Mouse (Mus musculus) gastrocnemius, adult 18-20 months (tissue): ENCODE measurements around the gene Lmx1b. TPM values are rescaled to one million over a fixed set of nuclear protein-coding genes. Genes with fewer than 3 reads are reported as not detected.

Source experiments
- DNase-seq: peaks from one replicate; pipeline ENCODE4 v3.0.0; 2021; ENCODE audit warnings: low spot score
- total RNA-seq, 2 experiments: library from RNA; stranded (reverse); gene quantifications; 2 replicates each; pipeline ENCODE4 v1.2.3; 2021

Gene Lmx1b
- total RNA-seq, 2 experiments from 2014 or later: 0.05 to 0.21 TPM

- no peak for DNase-seq
These were observed 10.0 kb downstream of the Lmx1b start for GRCm38 (mm10) chr2:33630081-33631021.

- no peak for DNase-seq
These were observed 10.7 kb downstream of the Lmx1b start for GRCm38 (mm10) chr2:33629641-33630040.

GRCm38 (mm10) chr2:33628791-33629190 lies 11.5 kb downstream of the Lmx1b start:
- no peak for DNase-seq

- DNase-seq: no peak
These were observed 13.3 kb downstream of the Lmx1b start for GRCm38 (mm10) chr2:33627058-33627375.

GRCm38 (mm10) chr2:33626262-33627057 lies 13.9 kb downstream of the Lmx1b start:
- DNase-seq: no peak

GRCm38 (mm10) chr2:33617670-33618069 lies 22.6 kb downstream of the Lmx1b start:
- no peak for DNase-seq

GRCm38 (mm10) chr2:33616411-33616843 lies 23.9 kb downstream of the Lmx1b start:
- no peak for DNase-seq

- DNase-seq: no peak
These were observed 24.4 kb downstream of the Lmx1b start for GRCm38 (mm10) chr2:33615843-33616344.

- DNase-seq: no peak
These were observed 34.6 kb downstream of the Lmx1b start for GRCm38 (mm10) chr2:33605487-33606256.

GRCm38 (mm10) chr2:33604846-33605486 lies 35.3 kb downstream of the Lmx1b start:
- no peak for DNase-seq

- no peak for DNase-seq
These were observed 39.8 kb downstream of the Lmx1b start for GRCm38 (mm10) chr2:33600520-33600919.

- DNase-seq: no peak
These were observed 42.9 kb downstream of the Lmx1b start for GRCm38 (mm10) chr2:33597384-33597783.

GRCm38 (mm10) chr2:33595085-33595423 lies 45.3 kb downstream of the Lmx1b start:
- no peak for DNase-seq

- no peak for DNase-seq
These were observed 45.9 kb downstream of the Lmx1b start for GRCm38 (mm10) chr2:33594181-33595084.

- DNase-seq: no peak
These were observed 47.3 kb downstream of the Lmx1b start for GRCm38 (mm10) chr2:33592931-33593555.

GRCm38 (mm10) chr2:33589280-33589679 lies 51.0 kb downstream of the Lmx1b start:
- DNase-seq: no peak

- no peak for DNase-seq
These were observed 55.1 kb downstream of the Lmx1b start for GRCm38 (mm10) chr2:33584937-33585910.

GRCm38 (mm10) chr2:33583761-33584160 lies 56.5 kb downstream of the Lmx1b start:
- no peak for DNase-seq
